ENCODE assay signal across 8 mouse cellular contexts in the genomic region with DNA sequence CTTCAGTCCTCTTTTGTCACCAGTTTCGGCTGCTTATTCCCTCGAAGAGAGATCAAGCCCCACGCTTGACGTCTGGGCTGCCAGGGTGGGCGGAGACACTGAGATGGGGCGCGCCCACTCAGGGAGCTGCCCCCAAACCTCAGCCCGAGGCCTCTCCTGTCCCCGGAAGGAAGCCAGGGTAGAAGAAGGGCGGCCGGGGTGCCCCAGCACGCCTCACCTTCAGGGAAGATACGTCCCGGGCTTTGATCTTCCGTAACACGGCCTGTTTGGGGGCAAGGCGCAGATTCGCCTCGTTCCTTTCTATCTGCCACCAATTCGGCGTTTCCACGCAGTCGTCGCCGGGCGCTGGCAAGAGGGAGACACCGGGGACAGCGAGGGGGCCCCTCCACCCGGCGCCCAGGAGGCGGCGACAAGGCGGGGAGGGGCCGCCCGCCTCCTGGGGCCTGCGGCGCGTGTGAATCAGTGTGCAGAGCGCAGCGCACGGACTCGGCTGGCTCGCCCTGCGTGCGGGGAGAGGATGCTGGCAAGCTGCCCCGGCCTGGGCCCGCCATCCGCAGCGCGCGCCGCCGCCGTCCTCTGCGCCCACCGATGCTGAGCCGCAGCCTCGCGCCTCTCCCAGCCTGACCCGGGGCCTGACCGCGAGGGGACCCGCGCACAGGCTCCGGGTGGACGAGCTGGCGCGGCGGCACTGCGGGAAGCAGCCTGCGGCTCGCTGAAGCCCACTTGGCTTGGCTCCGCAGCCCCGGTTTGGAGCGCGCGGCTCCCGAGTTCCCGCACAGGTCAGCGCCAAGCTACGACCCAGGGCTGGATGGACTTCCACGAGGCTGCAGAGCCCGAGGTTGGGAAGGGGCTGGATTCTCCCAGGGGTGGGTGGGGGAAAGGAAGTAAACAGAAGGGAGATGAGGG. TPM values are rescaled to one million over a fixed set of nuclear protein-coding genes. Genes with fewer than 3 reads are reported as not detected.
DNase-seq lines count a peak whose midpoint lies in the region; ATAC-seq lines count a peak whose summit lies in the region.

Gene Adcy3 (plus strand): TSS at position 163 of the 906 bp plus-strand sequence.

- H3K4me1 ChIP-seq in hindbrain, embryonic 13.5 days (replicated peaks) = peaks cover 35% of the 10 kb centered on the region

- no peaks in the 10 kb centered on the region for H3K36me3 ChIP-seq in hindbrain, embryonic 13.5 days

- DNase-seq in T-cell, adult 2 months (ENCODE audit: low spot score) = peak; percentile 92
- DNase-seq in cerebellum, postnatal 10 days = peak; percentile 88 to 90
- DNase-seq in frontal cortex, postnatal 25 days (ENCODE audit: low spot score in 2 of 2) = peak; percentile 38 to 46
- DNase-seq in left cerebral cortex, postnatal 10 days (ENCODE audit: extremely low spot score in 1 of 2, low spot score in 2 of 2) = peak; percentile 53 to 86
- peak; percentile 78 for DNase-seq in right cerebral cortex, adult 18-20 months
- DNase-seq in urinary bladder, postnatal 14 days (ENCODE audit: low spot score) = peak; percentile 51

- H3K27me3 ChIP-seq in hindbrain, embryonic 13.5 days = 0 out of 2 replicates have a peak, but pooled peaks cover 9% of the 10 kb centered on the region

- H3K9ac ChIP-seq in hindbrain, embryonic 13.5 days = peak within 1 kb of the TSS; percentile 81

- peak within 1 kb of the TSS; percentile 79 for H3K4me2 ChIP-seq in hindbrain, embryonic 13.5 days

- under 1% methylated on average over 68 of the region's 83 CpGs for WGBS in hindbrain, embryonic 13.5 days

- peak within 1 kb of the TSS; percentile 72 for H3K27ac ChIP-seq in hindbrain, embryonic 13.5 days

- intact Hi-C loops in left cerebral cortex, postnatal 10 days (cut with DNase I) = no loop called here

- 0 out of 2 replicates have a peak, but pooled peaks cover 6% of the 10 kb centered on the region for H3K9me3 ChIP-seq in hindbrain, embryonic 13.5 days

- peak within 1 kb of the TSS; percentile 60 for H3K4me3 ChIP-seq in hindbrain, embryonic 13.5 days

- peak; percentile 86 for ATAC-seq in hindbrain, embryonic 13.5 days (ENCODE audit: low FRiP score)
- peak; percentile 86 for ATAC-seq in megakaryocyte, adult 5-6 weeks (ENCODE audit: poor library complexity, severe bottlenecking)

RNA-seq across cellular contexts. Expression of gene Adcy3, which starts in this region (rescaled TPM):
- polyA plus RNA-seq in hindbrain, embryonic 13.5 days (2015; fragmentation: Nextera tagmentation; extraction: Ambion mirVana) = 7.0 and 7.1 TPM in 2 replicates
- total RNA-seq in left cerebral cortex, postnatal 10 days (2021) = 10 to 100 TPM; 53.9 to 55.1 TPM
- 0.38 and 2.5 TPM in 2 replicates for total RNA-seq in megakaryocyte, adult 5-6 weeks (2015)
- 0.77 and 1.0 TPM in 2 replicates for total RNA-seq in megakaryocyte, adult 5-6 weeks (2017)

Comparison
In these comparisons a context has a peak if more than half of its experiments do, and no peak if none do; other contexts are left out.
1. Peak in every context shown above with its lines: DNase-seq, ATAC-seq, H3K4me3 ChIP-seq and H3K27ac ChIP-seq.
2. RNA of gene Adcy3 (total RNA-seq): 53.9 to 55.1 TPM in left cerebral cortex, postnatal 10 days; 0.38 to 2.5 TPM in megakaryocyte, adult 5-6 weeks; every median in the first group is over 10 times any median in the second.
3. DNase-seq: peak in every context shown above with its lines; median percentile 92 in T-cell, adult 2 months; 89 in cerebellum, postnatal 10 days; 78 in right cerebral cortex, adult 18-20 months; 70 in left cerebral cortex, postnatal 10 days; 51 in urinary bladder, postnatal 14 days; 42 in frontal cortex, postnatal 25 days.